Mouse (Mus musculus): ENCODE measurements at regions not wholly inside any gene's neighbourhood (a gene's known extent, or its start where the extent isn't known, plus 50 kb on each side); places are given as distances from the start of the nearest gene placed in this dataset.

- in situ Hi-C loops (cut with MboI, MseI), result no loop called here
Observed at GRCm38 (mm10) chr15:86903006-86903405, 641.1 kb upstream of the Fam19a5 start.

GRCm38 (mm10) chr15:86913276-86913675, 630.8 kb upstream of the Fam19a5 start:
- in situ Hi-C loops (cut with MboI, MseI), result no loop called here

- in situ Hi-C loops (cut with MboI, MseI), result no loop called here
Observed at GRCm38 (mm10) chr15:86917891-86918290, 626.2 kb upstream of the Fam19a5 start.

- in situ Hi-C loops (cut with MboI, MseI), result no loop called here
Observed at GRCm38 (mm10) chr15:86919704-86920103, 624.4 kb upstream of the Fam19a5 start.

- in situ Hi-C loops (cut with MboI, MseI), result no loop called here
Observed at GRCm38 (mm10) chr15:86920185-86920584, 623.9 kb upstream of the Fam19a5 start.

GRCm38 (mm10) chr15:86921401-86921800, 622.7 kb upstream of the Fam19a5 start:
- in situ Hi-C loops (cut with MboI, MseI), result no loop called here

GRCm38 (mm10) chr15:86925081-86925749, 618.9 kb upstream of the Fam19a5 start:
- in situ Hi-C loops (cut with MboI, MseI), result no loop called here

GRCm38 (mm10) chr15:86932345-86933075, 611.6 kb upstream of the Fam19a5 start:
- in situ Hi-C loops (cut with MboI, MseI), result no loop called here

- in situ Hi-C loops (cut with MboI, MseI), result no loop called here
Observed at GRCm38 (mm10) chr15:86937364-86937763, 606.7 kb upstream of the Fam19a5 start.

GRCm38 (mm10) chr15:86944529-86944928, 599.6 kb upstream of the Fam19a5 start:
- in situ Hi-C loops (cut with MboI, MseI), result no loop called here

GRCm38 (mm10) chr15:86952593-86952992, 591.5 kb upstream of the Fam19a5 start:
- in situ Hi-C loops (cut with MboI, MseI), result no loop called here

- in situ Hi-C loops (cut with MboI, MseI), result no loop called here
Observed at GRCm38 (mm10) chr15:86957872-86958271, 586.2 kb upstream of the Fam19a5 start.

GRCm38 (mm10) chr15:86962921-86963320, 581.2 kb upstream of the Fam19a5 start:
- in situ Hi-C loops (cut with MboI, MseI), result no loop called here

- in situ Hi-C loops (cut with MboI, MseI), result no loop called here
Observed at GRCm38 (mm10) chr15:86963486-86963885, 580.6 kb upstream of the Fam19a5 start.

GRCm38 (mm10) chr15:86971436-86971835, 572.7 kb upstream of the Fam19a5 start:
- in situ Hi-C loops (cut with MboI, MseI), result no loop called here

- in situ Hi-C loops (cut with MboI, MseI), result no loop called here
Observed at GRCm38 (mm10) chr15:86996196-86996595, 547.9 kb upstream of the Fam19a5 start.

GRCm38 (mm10) chr15:87018978-87019377, 525.1 kb upstream of the Fam19a5 start:
- in situ Hi-C loops (cut with MboI, MseI), result no loop called here

- in situ Hi-C loops (cut with MboI, MseI), result no loop called here
Observed at GRCm38 (mm10) chr15:87045971-87046370, 498.1 kb upstream of the Fam19a5 start.

GRCm38 (mm10) chr15:87054186-87054585, 489.9 kb upstream of the Fam19a5 start:
- in situ Hi-C loops (cut with MboI, MseI), result no loop called here

GRCm38 (mm10) chr15:87064890-87065289, 479.2 kb upstream of the Fam19a5 start:
- in situ Hi-C loops (cut with MboI, MseI), result no loop called here

GRCm38 (mm10) chr15:87068261-87068660, 475.8 kb upstream of the Fam19a5 start:
- in situ Hi-C loops (cut with MboI, MseI), result no loop called here

GRCm38 (mm10) chr15:87074559-87074958, 469.5 kb upstream of the Fam19a5 start:
- in situ Hi-C loops (cut with MboI, MseI), result no loop called here

- in situ Hi-C loops (cut with MboI, MseI), result no loop called here
Observed at GRCm38 (mm10) chr15:87089827-87090226, 454.3 kb upstream of the Fam19a5 start.

Measured in regulatory T cell (primary cell).